Mouse (Mus musculus): Measurements from ENCODE around the gene Trim24. TPM values are rescaled to one million over a fixed set of nuclear protein-coding genes. Genes with fewer than 3 reads are reported as not detected.
A peak's percentile ranks its signal among the peaks of the same experiment; 100 is the strongest.

Gene Trim24
- total RNA-seq, 2 experiments from 2014 or later: 38.4 to 41.1 TPM

GRCm38 (mm10) chr6:37893586-37893985, 23.0 kb downstream of the Trim24 start:
- no peak for DNase-seq (ENCODE audit: low spot score in 2 of 2)
- Histone ChIP-seq H3K27ac (no peak overlapping the region), H3K4me3 (no peak overlapping the region)
- TF ChIP-seq CTCF (conservative IDR thresholded peaks at IDR 0.05): no peak

GRCm38 (mm10) chr6:37895646-37896435, 25.2 kb downstream of the Trim24 start:
- peak overlapping the region; percentile 64; the same call in 1 of the 2 replicates for H3K27ac ChIP-seq
- peak; percentile 22 to 35 for DNase-seq (ENCODE audit: low spot score in 2 of 2)
- H3K4me3 ChIP-seq: no peak overlapping the region
- TF ChIP-seq CTCF (conservative IDR thresholded peaks at IDR 0.05): no peak

- no peak for TF ChIP-seq CTCF (conservative IDR thresholded peaks at IDR 0.05)
These were observed 29.6 kb downstream of the Trim24 start for GRCm38 (mm10) chr6:37900221-37900620.

GRCm38 (mm10) chr6:37901791-37902190, 31.2 kb downstream of the Trim24 start:
- no peak overlapping the region for H3K27ac ChIP-seq
- TF ChIP-seq CTCF (conservative IDR thresholded peaks at IDR 0.05): no peak

More at GRCm38 (mm10) chr6:37900221-37900620, 29.6 kb downstream of the Trim24 start:
- Histone ChIP-seq H3K4me3 (no peak overlapping the region), H3K27ac (no peak overlapping the region)
- no peak for DNase-seq (ENCODE audit: low spot score in 2 of 2)

GRCm38 (mm10) chr6:37903810-37904209, 33.2 kb downstream of the Trim24 start:
- Histone ChIP-seq H3K4me3 (no peak overlapping the region), H3K27ac (no peak overlapping the region)
- no peak for DNase-seq (ENCODE audit: low spot score in 2 of 2)
- TF ChIP-seq CTCF (conservative IDR thresholded peaks at IDR 0.05): peak; percentile 54

More at GRCm38 (mm10) chr6:37901791-37902190, 31.2 kb downstream of the Trim24 start:
- no peak for DNase-seq (ENCODE audit: low spot score in 2 of 2)
- no peak overlapping the region for H3K4me3 ChIP-seq

GRCm38 (mm10) chr6:37913525-37913924, 42.9 kb downstream of the Trim24 start:
- TF ChIP-seq CTCF (conservative IDR thresholded peaks at IDR 0.05): no peak
- H3K4me3 ChIP-seq: no peak overlapping the region
- H3K27ac ChIP-seq: no peak overlapping the region
- DNase-seq (ENCODE audit: low spot score in 2 of 2): no peak

- no peak for DNase-seq (ENCODE audit: low spot score in 2 of 2)
- no peak overlapping the region for H3K27ac ChIP-seq
- no peak for TF ChIP-seq CTCF (conservative IDR thresholded peaks at IDR 0.05)
- H3K4me3 ChIP-seq: no peak overlapping the region
These were observed 54.5 kb downstream of the Trim24 start for GRCm38 (mm10) chr6:37925104-37925503.

GRCm38 (mm10) chr6:37926751-37927150, 56.1 kb downstream of the Trim24 start:
- Histone ChIP-seq H3K4me3 (no peak overlapping the region), H3K27ac (no peak overlapping the region)
- TF ChIP-seq CTCF (conservative IDR thresholded peaks at IDR 0.05): no peak
- DNase-seq (ENCODE audit: low spot score in 2 of 2): no peak

GRCm38 (mm10) chr6:37936498-37936897, 65.9 kb downstream of the Trim24 start:
- no peak overlapping the region for H3K4me3 ChIP-seq
- no peak for TF ChIP-seq CTCF (conservative IDR thresholded peaks at IDR 0.05)

GRCm38 (mm10) chr6:37951306-37951705, 80.7 kb downstream of the Trim24 start:
- TF ChIP-seq CTCF (conservative IDR thresholded peaks at IDR 0.05): no peak
- Histone ChIP-seq H3K4me3 (no peak overlapping the region), H3K27ac (no peak overlapping the region)
- DNase-seq (ENCODE audit: low spot score in 2 of 2): no peak

More at GRCm38 (mm10) chr6:37936498-37936897, 65.9 kb downstream of the Trim24 start:
- no peak for DNase-seq (ENCODE audit: low spot score in 2 of 2)
- H3K27ac ChIP-seq: no peak overlapping the region

- Histone ChIP-seq H3K27ac (no peak overlapping the region), H3K4me3 (no peak overlapping the region)
- TF ChIP-seq CTCF (conservative IDR thresholded peaks at IDR 0.05): no peak
- no peak for DNase-seq (ENCODE audit: low spot score in 2 of 2)
These were observed 96.8 kb downstream of the Trim24 start for GRCm38 (mm10) chr6:37967386-37967785.

- no peak overlapping the region for H3K4me3 ChIP-seq
- no peak overlapping the region for H3K27ac ChIP-seq
- TF ChIP-seq CTCF (conservative IDR thresholded peaks at IDR 0.05): peak; percentile 72
- peak; percentile 58 for DNase-seq (ENCODE audit: low spot score in 2 of 2)
These were observed 136.8 kb downstream of the Trim24 start for GRCm38 (mm10) chr6:38007459-38007858.

- TF ChIP-seq CTCF (conservative IDR thresholded peaks at IDR 0.05): no peak
- no peak overlapping the region for H3K27ac ChIP-seq
- H3K4me3 ChIP-seq: no peak overlapping the region
- DNase-seq (ENCODE audit: low spot score in 2 of 2): no peak
These were observed 142.2 kb downstream of the Trim24 start for GRCm38 (mm10) chr6:38012829-38013228.

Other genes starting within 250 kb of the Trim24 start
- under 1 TPM; 0.20 to 0.54 TPM for gene Svopl, start 176.2 kb downstream of the Trim24 start, total RNA-seq (2021)
- not detected for gene Tmem213, start 238.4 kb downstream of the Trim24 start, total RNA-seq (2021)